Mouse (Mus musculus): ENCODE results near the gene Rtn2. TPM values are rescaled to one million over a fixed set of nuclear protein-coding genes. Genes with fewer than 3 reads are reported as not detected.

Rtn2 gene
- total and polyA plus RNA-seq, 2 experiments from 2014 or later: 51.7 to 108 TPM

- Histone ChIP-seq H3K36me3 (replicated peaks; ENCODE audit: control insufficient read depth, insufficient read depth, low read length) (no peaks in the 10 kb centered on the region), H3K4me3 (ENCODE audit: low read depth, low read length) (peak overlapping the region; percentile 47), H3K9ac (replicated peaks; ENCODE audit: low read depth, low read length) (no peak overlapping the region), H3K9me3 (replicated peaks; ENCODE audit: control insufficient read depth, low read length) (no peaks in the 10 kb centered on the region), H3K27ac (ENCODE audit: low read depth) (no peak overlapping the region), H3K4me2 (ENCODE audit: low read depth, low read length) (peak overlapping the region; percentile 96), H3K27me3 (ENCODE audit: control insufficient read depth, insufficient read depth, low read length) (peaks cover 46% of the 10 kb centered on the region), H3K4me1 (ENCODE audit: control insufficient read depth, insufficient read depth) (peaks cover 13% of the 10 kb centered on the region; the same call in 1 of the 2 replicates)
- DNase-seq (ENCODE audit: low spot score) (no peak), ATAC-seq (ENCODE audit: insufficient read depth, low read depth) (peak; percentile 75)
- no peak for TF ChIP-seq CTCF (IDR thresholded peaks at IDR 0.05; ENCODE audit: low read depth)
- no peak for TF ChIP-seq EP300 (IDR thresholded peaks at IDR 0.05; ENCODE audit: low read depth)
- WGBS: 1% methylated on average over 32 of the region's 35 CpGs
Measured at GRCm38 (mm10) chr7:19282791-19283405, 474 bp downstream of the Rtn2 start.

- DNase-seq (ENCODE audit: low spot score) (no peak), ATAC-seq (ENCODE audit: insufficient read depth, low read depth) (no peak)
- Histone ChIP-seq H3K36me3 (replicated peaks; ENCODE audit: control insufficient read depth, insufficient read depth, low read length) (no peaks in the 10 kb centered on the region), H3K27ac (ENCODE audit: low read depth) (no peak overlapping the region), H3K9ac (replicated peaks; ENCODE audit: low read depth, low read length) (no peak overlapping the region), H3K27me3 (ENCODE audit: control insufficient read depth, insufficient read depth, low read length) (peaks cover 41% of the 10 kb centered on the region), H3K4me3 (ENCODE audit: low read depth, low read length) (no peak overlapping the region), H3K4me2 (ENCODE audit: low read depth, low read length) (no peak overlapping the region), H3K4me1 (ENCODE audit: control insufficient read depth, insufficient read depth) (peaks cover 13% of the 10 kb centered on the region; the same call in 1 of the 2 replicates), H3K9me3 (replicated peaks; ENCODE audit: control insufficient read depth, low read length) (no peaks in the 10 kb centered on the region)
- 32% methylated on average over 14 of the region's 14 CpGs for WGBS
- TF ChIP-seq EP300 (IDR thresholded peaks at IDR 0.05; ENCODE audit: low read depth) (no peak), CTCF (IDR thresholded peaks at IDR 0.05; ENCODE audit: low read depth) (no peak)
Measured at GRCm38 (mm10) chr7:19283406-19283804, 981 bp downstream of the Rtn2 start.

- H3K4me1 ChIP-seq (ENCODE audit: control insufficient read depth, insufficient read depth): peaks cover 7% of the 10 kb centered on the region; the same call in 1 of the 2 replicates
- H3K4me2 ChIP-seq (ENCODE audit: low read depth, low read length): no peak overlapping the region
- no peak overlapping the region for H3K27ac ChIP-seq (ENCODE audit: low read depth)
- peaks cover 28% of the 10 kb centered on the region for H3K27me3 ChIP-seq (ENCODE audit: control insufficient read depth, insufficient read depth, low read length)
- peak; percentile 79 for TF ChIP-seq CTCF (IDR thresholded peaks at IDR 0.05; ENCODE audit: low read depth)
- TF ChIP-seq EP300 (IDR thresholded peaks at IDR 0.05; ENCODE audit: low read depth): no peak
- H3K9me3 ChIP-seq (replicated peaks; ENCODE audit: control insufficient read depth, low read length): no peaks in the 10 kb centered on the region
- ATAC-seq (ENCODE audit: insufficient read depth, low read depth) (no peak), DNase-seq (ENCODE audit: low spot score) (no peak)
- H3K9ac ChIP-seq (replicated peaks; ENCODE audit: low read depth, low read length): no peak overlapping the region
- no peak overlapping the region for H3K4me3 ChIP-seq (ENCODE audit: low read depth, low read length)
- H3K36me3 ChIP-seq (replicated peaks; ENCODE audit: control insufficient read depth, insufficient read depth, low read length): no peaks in the 10 kb centered on the region
- 22% methylated on average over 4 of the region's 4 CpGs for WGBS
Measured at GRCm38 (mm10) chr7:19284763-19285162, 2.3 kb downstream of the Rtn2 start.

GRCm38 (mm10) chr7:19290969-19291596 lies 8.7 kb downstream of the Rtn2 start:
- Histone ChIP-seq H3K9ac (replicated peaks; ENCODE audit: low read depth, low read length) (peak overlapping the region; percentile 51), H3K27ac (ENCODE audit: low read depth) (peak overlapping the region; percentile 71), H3K4me3 (ENCODE audit: low read depth, low read length) (peak overlapping the region; percentile 55), H3K9me3 (replicated peaks; ENCODE audit: control insufficient read depth, low read length) (no peaks in the 10 kb centered on the region), H3K4me1 (ENCODE audit: control insufficient read depth, insufficient read depth) (0 out of 2 replicates have a peak, but pooled peaks cover 3% of the 10 kb centered on the region), H3K36me3 (replicated peaks; ENCODE audit: control insufficient read depth, insufficient read depth, low read length) (no peaks in the 10 kb centered on the region), H3K27me3 (ENCODE audit: control insufficient read depth, insufficient read depth, low read length) (no peaks in the 10 kb centered on the region), H3K4me2 (ENCODE audit: low read depth, low read length) (peak overlapping the region; percentile 66)
- TF ChIP-seq CTCF (IDR thresholded peaks at IDR 0.05; ENCODE audit: low read depth): no peak
- TF ChIP-seq EP300 (IDR thresholded peaks at IDR 0.05; ENCODE audit: low read depth): no peak
- DNase-seq (ENCODE audit: low spot score) (peak; percentile 57), ATAC-seq (ENCODE audit: insufficient read depth, low read depth) (peak; percentile 75)
- 2% methylated on average over 20 of the region's 20 CpGs for WGBS

GRCm38 (mm10) chr7:19295503-19296185 lies 13.2 kb downstream of the Rtn2 start:
- 18% methylated on average over 22 of the region's 22 CpGs for WGBS
- H3K9ac ChIP-seq (replicated peaks; ENCODE audit: low read depth, low read length): no peak overlapping the region
- no peaks in the 10 kb centered on the region for H3K9me3 ChIP-seq (replicated peaks; ENCODE audit: control insufficient read depth, low read length)
- H3K4me1 ChIP-seq (ENCODE audit: control insufficient read depth, insufficient read depth): 0 out of 2 replicates have a peak, but pooled peaks cover under 1% of the 10 kb centered on the region
- peak; percentile 88 for DNase-seq (ENCODE audit: low spot score)
- no peaks in the 10 kb centered on the region for H3K27me3 ChIP-seq (ENCODE audit: control insufficient read depth, insufficient read depth, low read length)
- no peak for TF ChIP-seq EP300 (IDR thresholded peaks at IDR 0.05; ENCODE audit: low read depth)
- peak; percentile 90 for TF ChIP-seq CTCF (IDR thresholded peaks at IDR 0.05; ENCODE audit: low read depth)
- H3K36me3 ChIP-seq (replicated peaks; ENCODE audit: control insufficient read depth, insufficient read depth, low read length): no peaks in the 10 kb centered on the region
- H3K4me3 ChIP-seq (ENCODE audit: low read depth, low read length): peak overlapping the region; percentile 22
- peak overlapping the region; percentile 55 for H3K4me2 ChIP-seq (ENCODE audit: low read depth, low read length)
- peak; percentile 76 for ATAC-seq (ENCODE audit: insufficient read depth, low read depth)
- H3K27ac ChIP-seq (ENCODE audit: low read depth): no peak overlapping the region
